Mouse (Mus musculus) lung, embryonic 16.5 days (tissue): ENCODE data around the gene Gm3285. TPM values are rescaled to one million over a fixed set of nuclear protein-coding genes. Genes with fewer than 3 reads are reported as not detected.

Experiments
- ATAC-seq: fragments of 200-750 bp; cut with Nextera tagmentation; 2 replicates; pipeline ENCODE4 v1.8.0; 2017; ENCODE audit warnings: low read depth, mild to moderate bottlenecking, moderate library complexity
- H3K27ac ChIP-seq: fragments of 300-500 bp; sonication (generic); 2 replicates; pipeline ENCODE4 v1.5.1; 2014; ENCODE audit warnings: mild to moderate bottlenecking, control low read depth, low read length
- H3K27me3 ChIP-seq: fragments of 300-500 bp; sonication (generic); 2 replicates; pipeline ENCODE4 v1.6.1; 2014; ENCODE audit warnings: low read depth, low read length, mixed read lengths; ENCODE audit not compliant: control insufficient read depth, insufficient read depth
- H3K36me3 ChIP-seq: fragments of 300-500 bp; sonication (generic); 2 replicates; pipeline ENCODE4 v1.6.1; 2014; ENCODE audit warnings: low read length; ENCODE audit not compliant: control insufficient read depth, insufficient read depth
- H3K4me1 ChIP-seq: fragments of 300-500 bp; sonication (generic); replicated peaks from 2 replicates; pipeline ENCODE4 v1.6.1; 2014; ENCODE audit warnings: low read length, mixed read lengths; ENCODE audit not compliant: control insufficient read depth, insufficient read depth
- H3K4me2 ChIP-seq: fragments of 300-500 bp; sonication (generic); 2 replicates; pipeline ENCODE4 v1.6.1; 2014; ENCODE audit warnings: low read depth, low read length, control low read depth
- H3K4me3 ChIP-seq: fragments of 300-500 bp; sonication (generic); 2 replicates; pipeline ENCODE4 v1.5.1; 2014; ENCODE audit warnings: mild to moderate bottlenecking, low read length, control low read depth
- H3K9ac ChIP-seq: fragments of 300-500 bp; sonication (generic); 2 replicates; pipeline ENCODE4 v1.6.1; 2014; ENCODE audit warnings: low read length, control low read depth
- H3K9me3 ChIP-seq: fragments of 300-500 bp; sonication (generic); 2 replicates; pipeline ENCODE4 v1.6.1; 2016; ENCODE audit warnings: low read length; ENCODE audit not compliant: control insufficient read depth
- WGBS: fragments of 180-500 bp; shearing (Covaris S2); extraction: QIAGEN DNeasy Blood & Tissue Kit; methylation state at CpG from one replicate; pipeline ENCODE4 v1.1.7; 2014; 5-methylcytosine and 5-hydroxymethylcytosine counted together
- polyA plus RNA-seq: library from polyadenylated mRNA; unstranded; fragments of >200 nt; fragmentation: Nextera tagmentation; extraction: Ambion mirVana; gene quantifications from 2 replicates; pipeline ENCODE4 v1.2.1, GENCODE M21; 2015

Gene Gm3285
- polyA plus RNA-seq, 1 experiment from 2014 or later, result not detected

DNA sequence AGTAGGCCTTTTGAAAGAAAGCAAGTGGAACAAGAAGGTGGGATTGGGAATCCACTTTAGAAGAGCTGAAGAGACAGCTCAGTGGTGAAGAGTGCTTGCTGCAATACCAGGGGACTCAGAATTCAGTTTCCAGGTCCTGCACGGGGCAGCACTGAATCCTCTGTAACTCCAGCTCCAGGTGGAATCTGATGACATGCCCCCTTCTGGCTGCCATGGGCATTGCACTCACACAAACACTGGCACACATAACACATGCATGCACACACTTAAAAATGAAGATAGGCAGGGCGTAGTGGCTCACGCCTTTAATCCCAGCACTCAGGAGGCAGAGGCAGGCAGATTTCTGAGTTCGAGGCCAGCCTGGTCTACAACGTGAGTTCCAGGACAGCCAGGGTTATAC lies 20.8 kb downstream of the Gm3285 start:
- Histone ChIP-seq H3K27ac (no peak overlapping the region), H3K9ac (no peak overlapping the region), H3K4me2 (no peak overlapping the region), H3K27me3 (no peaks in the 10 kb centered on the region), H3K4me1 (no peaks in the 10 kb centered on the region), H3K9me3 (no peaks in the 10 kb centered on the region), H3K4me3 (no peak overlapping the region), H3K36me3 (no peaks in the 10 kb centered on the region)
- WGBS, result 82% methylated on average over 5 of the region's 5 CpGs
- ATAC-seq, result no peak

DNA sequence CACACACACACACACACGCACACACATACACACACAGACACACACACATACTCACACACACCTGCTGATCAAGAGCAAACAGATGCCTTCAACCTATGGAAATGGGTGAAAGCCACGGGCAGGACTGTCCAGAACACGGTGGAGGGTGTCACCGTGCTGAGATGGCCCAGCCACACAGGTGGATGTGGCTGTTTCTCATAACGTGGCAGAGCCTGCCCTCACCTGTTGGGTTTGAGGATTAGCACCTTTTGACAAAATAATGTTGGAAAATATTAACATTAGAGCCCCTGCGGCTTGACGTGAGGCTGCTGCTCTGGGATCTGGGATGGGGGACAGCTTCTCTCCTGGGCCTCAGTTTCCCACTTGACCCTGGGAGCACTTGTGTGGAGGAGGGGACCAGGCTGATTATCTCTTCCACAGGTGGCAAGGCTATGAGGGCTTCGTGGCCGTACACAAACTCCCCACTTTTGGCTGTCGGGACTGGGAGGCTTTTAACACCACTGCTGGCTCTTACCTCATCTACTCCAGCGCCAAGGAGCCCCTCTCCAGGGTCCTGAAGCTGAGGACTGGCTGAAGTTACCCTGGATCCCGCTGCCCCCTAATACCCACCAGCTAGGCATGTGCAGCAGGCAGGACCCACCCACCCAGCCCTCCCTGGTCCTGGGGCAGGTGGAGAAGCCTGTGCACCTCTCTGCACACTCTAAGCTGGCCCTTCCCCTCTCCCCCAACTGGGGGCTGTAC lies 24.4 kb downstream of the Gm3285 start:
- Histone ChIP-seq H3K4me2 (no peak overlapping the region), H3K27me3 (no peaks in the 10 kb centered on the region), H3K36me3 (no peaks in the 10 kb centered on the region), H3K9ac (no peak overlapping the region), H3K4me3 (no peak overlapping the region), H3K27ac (no peak overlapping the region), H3K9me3 (no peaks in the 10 kb centered on the region), H3K4me1 (no peaks in the 10 kb centered on the region)
- ATAC-seq, result no peak
- 47% methylated on average over 12 of the region's 12 CpGs for WGBS

DNA sequence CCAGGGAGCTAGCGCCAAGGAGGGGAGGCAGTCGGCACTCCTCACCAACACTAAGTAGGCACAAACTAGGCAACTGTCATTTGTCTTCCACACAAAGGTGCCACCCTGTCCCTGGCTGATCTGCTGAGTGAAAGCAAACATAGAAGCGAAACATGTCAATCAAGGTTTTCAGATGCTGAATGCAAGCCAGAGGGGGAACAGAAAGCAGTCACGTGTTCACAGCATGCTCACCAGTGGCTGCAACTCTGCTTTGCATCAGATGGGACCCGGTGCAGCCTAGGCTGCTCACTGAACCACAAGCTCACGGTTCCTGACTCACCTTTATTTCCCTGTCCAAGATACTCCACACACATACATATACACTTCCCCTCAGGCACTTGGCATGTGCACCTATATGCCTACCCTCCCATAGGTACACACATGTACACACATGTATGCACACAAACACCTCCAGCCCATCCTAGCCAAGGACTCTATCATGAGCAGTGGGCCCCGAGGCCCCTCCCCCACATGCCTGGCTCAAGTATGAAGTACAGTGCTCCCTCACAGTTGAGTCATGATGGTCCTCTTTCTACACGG lies 29.3 kb downstream of the Gm3285 start:
- Histone ChIP-seq H3K4me3 (no peak overlapping the region), H3K9ac (no peak overlapping the region), H3K27ac (no peak overlapping the region), H3K4me1 (no peaks in the 10 kb centered on the region), H3K36me3 (no peaks in the 10 kb centered on the region), H3K9me3 (no peaks in the 10 kb centered on the region), H3K27me3 (no peaks in the 10 kb centered on the region), H3K4me2 (no peak overlapping the region)
- no peak for ATAC-seq
- 77% methylated on average over 8 of the region's 8 CpGs for WGBS

DNA sequence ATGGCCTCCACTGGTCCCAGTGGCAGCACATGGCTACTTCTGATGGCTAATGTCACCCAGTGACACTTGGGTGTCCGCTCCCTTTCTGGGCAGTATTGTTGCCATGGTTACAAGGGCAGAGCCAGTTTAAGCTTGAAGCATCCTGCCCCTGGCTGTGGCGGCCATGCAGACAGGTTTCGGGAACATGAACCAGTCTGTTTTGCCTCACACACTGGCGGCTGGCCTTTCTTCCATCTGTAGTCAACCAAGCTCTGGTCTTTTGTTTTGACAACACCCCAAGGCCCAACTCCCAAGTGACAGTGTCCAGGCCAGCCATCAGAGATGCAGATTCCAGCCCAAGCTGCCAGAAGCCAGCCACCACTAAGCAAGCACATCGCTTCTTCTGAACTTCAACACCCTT lies 33.8 kb downstream of the Gm3285 start:
- Histone ChIP-seq H3K27ac (no peak overlapping the region), H3K4me3 (no peak overlapping the region), H3K4me1 (no peaks in the 10 kb centered on the region), H3K36me3 (no peaks in the 10 kb centered on the region), H3K9me3 (no peaks in the 10 kb centered on the region), H3K9ac (no peak overlapping the region), H3K4me2 (no peak overlapping the region), H3K27me3 (no peaks in the 10 kb centered on the region)
- 49% methylated on average over 5 of the region's 5 CpGs for WGBS
- ATAC-seq, result no peak

DNA sequence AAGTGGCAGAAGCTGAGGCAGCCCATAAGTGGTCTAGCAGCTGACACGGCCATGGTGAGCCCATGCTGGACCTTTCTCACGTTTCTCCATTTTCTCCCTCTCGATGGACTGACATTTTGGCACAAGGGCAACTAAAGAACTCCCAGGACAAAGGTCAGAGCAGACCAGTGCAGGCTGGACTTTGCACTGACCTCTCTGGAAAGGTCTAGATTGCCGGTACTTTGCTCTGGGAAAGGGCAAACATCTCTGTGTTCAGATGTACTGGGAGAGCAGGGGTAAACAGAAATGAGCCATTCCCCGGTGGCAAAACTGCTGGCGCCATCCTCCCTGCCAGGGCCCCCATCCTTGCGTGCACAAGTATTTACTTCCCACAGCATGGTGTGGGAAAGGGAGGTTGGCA lies 38.4 kb downstream of the Gm3285 start:
- Histone ChIP-seq H3K4me2 (no peak overlapping the region), H3K36me3 (no peaks in the 10 kb centered on the region), H3K9ac (no peak overlapping the region), H3K4me3 (no peak overlapping the region), H3K4me1 (peaks cover 12% of the 10 kb centered on the region), H3K9me3 (no peaks in the 10 kb centered on the region), H3K27ac (no peak overlapping the region), H3K27me3 (no peaks in the 10 kb centered on the region)
- ATAC-seq, result no peak
- 64% methylated on average over 7 of the region's 7 CpGs for WGBS

DNA sequence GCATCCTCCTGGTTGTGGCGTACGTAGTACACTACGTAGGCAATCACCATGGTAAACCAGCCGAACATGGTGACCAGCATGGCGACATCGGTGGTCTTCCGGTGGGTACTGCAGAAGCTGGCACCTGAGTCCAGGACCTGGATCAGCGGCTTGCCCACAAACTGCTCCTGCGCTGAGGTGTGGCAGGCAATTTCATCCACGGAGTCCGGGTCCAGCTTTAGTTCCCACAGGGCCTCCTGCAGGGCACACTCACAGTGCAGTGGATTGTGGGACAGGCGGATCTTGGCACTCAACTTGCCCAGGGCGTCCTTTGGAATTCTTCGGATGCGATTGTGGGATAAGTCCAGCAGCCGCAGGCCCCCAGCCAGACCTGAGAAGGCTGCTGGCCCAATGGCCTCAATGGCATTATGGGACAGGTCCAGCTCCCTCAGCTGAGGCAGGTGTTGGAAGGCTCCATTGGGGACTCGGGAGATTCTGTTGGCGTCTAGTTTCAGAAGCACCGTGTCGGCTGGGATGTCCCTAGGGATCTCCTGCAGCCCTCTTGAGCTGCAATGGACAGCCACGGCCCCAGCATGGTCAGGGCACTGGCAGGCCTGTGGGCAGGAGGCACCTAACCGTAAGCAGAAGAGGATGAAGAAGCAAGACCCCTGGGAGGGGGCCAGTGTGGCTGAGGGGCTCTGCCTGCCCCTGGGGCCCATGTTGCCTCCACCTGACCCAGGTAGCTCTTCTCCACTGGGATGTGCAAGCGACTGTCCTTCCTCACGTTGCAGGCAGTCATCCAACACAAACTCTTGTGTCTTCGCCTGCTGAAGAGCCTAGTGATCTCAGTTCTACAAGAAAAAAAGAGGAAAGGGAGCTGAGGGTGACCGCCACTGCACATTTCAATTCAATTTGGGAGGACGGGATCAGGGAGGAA lies 39.4 kb downstream of the Gm3285 start:
- Histone ChIP-seq H3K4me2 (peak overlapping the region; percentile 69), H3K4me3 (no peak overlapping the region; the same call in 1 of the 2 replicates), H3K36me3 (no peaks in the 10 kb centered on the region), H3K4me1 (peaks cover 12% of the 10 kb centered on the region), H3K9ac (peak overlapping the region; percentile 46; the same call in 1 of the 2 replicates), H3K9me3 (no peaks in the 10 kb centered on the region), H3K27ac (no peak overlapping the region), H3K27me3 (no peaks in the 10 kb centered on the region)
- WGBS, result 86% methylated on average over 27 of the region's 27 CpGs
- ATAC-seq, result no peak

DNA sequence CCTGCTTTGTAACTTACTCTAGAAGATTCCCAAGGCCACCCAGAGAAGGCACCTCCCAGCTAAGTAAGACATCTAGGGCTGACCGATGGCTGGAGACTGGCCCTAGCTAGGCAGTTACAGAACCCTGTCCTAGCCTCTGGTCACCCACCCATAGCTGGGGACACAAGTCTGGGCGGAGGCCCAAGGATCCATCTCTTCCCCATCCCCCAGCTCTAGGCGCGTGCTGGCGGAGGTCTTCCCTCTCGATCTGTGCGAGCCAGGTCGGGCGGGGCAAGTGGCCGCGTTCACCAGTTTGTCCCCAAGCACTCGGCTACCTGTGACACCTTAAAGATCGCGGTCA lies 40.1 kb downstream of the Gm3285 start:
- WGBS, result 4% methylated on average over 14 of the region's 14 CpGs
- ATAC-seq, result peak; percentile 61
- peak overlapping the region; percentile 46 for H3K9ac ChIP-seq
- H3K9me3 ChIP-seq, result no peaks in the 10 kb centered on the region
- H3K36me3 ChIP-seq, result no peaks in the 10 kb centered on the region
- H3K4me3 ChIP-seq, result peak overlapping the region; percentile 49
- H3K27me3 ChIP-seq, result no peaks in the 10 kb centered on the region
- peak overlapping the region; percentile 69 for H3K4me2 ChIP-seq
- H3K4me1 ChIP-seq, result peaks cover 12% of the 10 kb centered on the region
- H3K27ac ChIP-seq, result no peak overlapping the region

DNA sequence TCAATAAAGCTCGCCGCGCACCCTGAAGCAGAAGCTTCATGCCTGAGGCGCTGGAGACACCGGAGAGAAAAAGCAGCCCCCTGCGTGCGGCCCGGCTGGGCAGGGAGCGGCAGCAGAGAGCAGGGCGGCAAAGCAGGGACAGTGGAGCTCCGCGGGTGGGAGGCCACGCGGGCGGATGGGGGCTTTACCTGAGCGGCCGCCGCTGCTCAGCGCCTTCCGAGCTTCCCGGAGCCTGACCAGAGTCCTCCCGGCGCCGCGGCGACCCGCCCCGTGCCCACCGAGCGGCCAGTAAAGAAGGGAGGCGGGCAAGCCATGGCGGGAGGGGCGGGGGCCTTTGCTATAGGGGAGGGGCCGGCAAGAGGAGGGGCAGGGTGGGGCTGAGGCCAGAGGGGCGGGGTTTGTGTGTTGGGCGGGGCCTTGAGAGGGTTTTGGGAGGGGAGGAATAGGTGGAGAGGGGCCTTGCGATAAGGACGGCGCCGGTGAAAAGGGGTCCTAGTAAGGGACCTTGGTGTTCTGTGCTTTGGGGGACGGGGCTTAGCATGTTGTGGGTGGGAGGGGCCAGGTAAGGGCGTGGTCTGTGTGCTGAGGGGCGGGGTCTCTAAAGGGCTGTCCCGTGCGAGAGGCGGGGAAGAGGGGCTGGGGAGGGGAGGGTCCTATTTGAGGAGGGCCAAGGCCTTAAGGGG lies 40.6 kb downstream of the Gm3285 start, which contains the start of gene Lrrc3:
Gene Lrrc3, minus strand, starts transcription at position 326 of the 683 bp plus-strand sequence.
- H3K27ac ChIP-seq, result no peak within 1 kb of the TSS
- ATAC-seq, result peak; percentile 87
- no peaks in the 10 kb centered on the region for H3K27me3 ChIP-seq
- H3K9ac ChIP-seq, result peak within 1 kb of the TSS; percentile 46
- no peaks in the 10 kb centered on the region for H3K9me3 ChIP-seq
- peaks cover 12% of the 10 kb centered on the region for H3K4me1 ChIP-seq
- H3K4me3 ChIP-seq, result peak within 1 kb of the TSS; percentile 49
- no peaks in the 10 kb centered on the region for H3K36me3 ChIP-seq
- peak within 1 kb of the TSS; percentile 69 for H3K4me2 ChIP-seq
- under 1% methylated on average over 41 of the region's 46 CpGs for WGBS
